Mouse (Mus musculus): ENCODE measurements at regions not wholly inside any gene's neighbourhood (a gene's known extent, or its start where the extent isn't known, plus 50 kb on each side); places are given as distances from the start of the nearest gene placed in this dataset.
"Not testable (repeated sequence)": the region's sequence is repeated elsewhere in the genome, so short reads cannot be mapped to it uniquely, and the experiment has no call there.

- ATAC-seq (replicated peaks; ENCODE audit: low FRiP score, low TSS enrichment, poor library complexity, severe bottlenecking), result no peak
Measured at GRCm38 (mm10) chr5:129256136-129256535, 159.6 kb downstream of the Adgrd1 start.

- no peak for ATAC-seq (replicated peaks; ENCODE audit: low FRiP score, low TSS enrichment, poor library complexity, severe bottlenecking)
Measured at GRCm38 (mm10) chr5:129257206-129257605, 160.7 kb downstream of the Adgrd1 start.

- no peak for ATAC-seq (replicated peaks; ENCODE audit: low FRiP score, low TSS enrichment, poor library complexity, severe bottlenecking)
Measured at GRCm38 (mm10) chr5:129260689-129261088, 164.1 kb downstream of the Adgrd1 start.

GRCm38 (mm10) chr5:129263118-129263517 lies 166.6 kb downstream of the Adgrd1 start:
- no peak for ATAC-seq (replicated peaks; ENCODE audit: low FRiP score, low TSS enrichment, poor library complexity, severe bottlenecking)

GRCm38 (mm10) chr5:129264363-129264762 lies 167.8 kb downstream of the Adgrd1 start:
- ATAC-seq (replicated peaks; ENCODE audit: low FRiP score, low TSS enrichment, poor library complexity, severe bottlenecking), result no peak

GRCm38 (mm10) chr5:129268456-129268855 lies 171.9 kb downstream of the Adgrd1 start:
- no peak for ATAC-seq (replicated peaks; ENCODE audit: low FRiP score, low TSS enrichment, poor library complexity, severe bottlenecking)

GRCm38 (mm10) chr5:129270051-129270472 lies 173.5 kb downstream of the Adgrd1 start:
- ATAC-seq (replicated peaks; ENCODE audit: low FRiP score, low TSS enrichment, poor library complexity, severe bottlenecking), result no peak

GRCm38 (mm10) chr5:129281406-129281805 lies 184.9 kb downstream of the Adgrd1 start:
- ATAC-seq (replicated peaks; ENCODE audit: low FRiP score, low TSS enrichment, poor library complexity, severe bottlenecking), result no peak

- ATAC-seq (replicated peaks; ENCODE audit: low FRiP score, low TSS enrichment, poor library complexity, severe bottlenecking), result no peak
Measured at GRCm38 (mm10) chr5:129282133-129282532, 185.6 kb downstream of the Adgrd1 start.

GRCm38 (mm10) chr5:129282826-129283225 lies 186.3 kb downstream of the Adgrd1 start:
- ATAC-seq (replicated peaks; ENCODE audit: low FRiP score, low TSS enrichment, poor library complexity, severe bottlenecking), result no peak

GRCm38 (mm10) chr5:129287481-129287880 lies 190.9 kb downstream of the Adgrd1 start:
- peak; percentile 59; the same call in 1 of the 2 replicates for ATAC-seq (replicated peaks; ENCODE audit: low FRiP score, low TSS enrichment, poor library complexity, severe bottlenecking)

- ATAC-seq (replicated peaks; ENCODE audit: low FRiP score, low TSS enrichment, poor library complexity, severe bottlenecking), result not testable (repeated sequence)
Measured at GRCm38 (mm10) chr5:129292821-129293220, 196.3 kb downstream of the Adgrd1 start.

GRCm38 (mm10) chr5:129294861-129295542 lies 198.5 kb downstream of the Adgrd1 start:
- not testable (repeated sequence) for ATAC-seq (replicated peaks; ENCODE audit: low FRiP score, low TSS enrichment, poor library complexity, severe bottlenecking)

- no peak for ATAC-seq (replicated peaks; ENCODE audit: low FRiP score, low TSS enrichment, poor library complexity, severe bottlenecking)
Measured at GRCm38 (mm10) chr5:129297657-129298349, 201.3 kb downstream of the Adgrd1 start.

GRCm38 (mm10) chr5:129298646-129299455 lies 202.2 kb upstream of the Sfswap start:
- ATAC-seq (replicated peaks; ENCODE audit: low FRiP score, low TSS enrichment, poor library complexity, severe bottlenecking), result 0 out of 2 replicates have a peak, but pooled peaks have one; percentile 26

- ATAC-seq (replicated peaks; ENCODE audit: low FRiP score, low TSS enrichment, poor library complexity, severe bottlenecking), result no peak
Measured at GRCm38 (mm10) chr5:129299456-129299765, 201.6 kb upstream of the Sfswap start.

- ATAC-seq (replicated peaks; ENCODE audit: low FRiP score, low TSS enrichment, poor library complexity, severe bottlenecking), result no peak
Measured at GRCm38 (mm10) chr5:129300423-129300822, 200.6 kb upstream of the Sfswap start.

GRCm38 (mm10) chr5:129315626-129316025 lies 185.4 kb upstream of the Sfswap start:
- ATAC-seq (replicated peaks; ENCODE audit: low FRiP score, low TSS enrichment, poor library complexity, severe bottlenecking), result peak; percentile 44; the same call in 1 of the 2 replicates

- no peak for ATAC-seq (replicated peaks; ENCODE audit: low FRiP score, low TSS enrichment, poor library complexity, severe bottlenecking)
Measured at GRCm38 (mm10) chr5:129331094-129331523, 169.9 kb upstream of the Sfswap start.

GRCm38 (mm10) chr5:129332014-129332413 lies 169.0 kb upstream of the Sfswap start:
- no peak for ATAC-seq (replicated peaks; ENCODE audit: low FRiP score, low TSS enrichment, poor library complexity, severe bottlenecking)
